Mouse (Mus musculus): ENCODE data around the gene Tmem54. TPM values are rescaled to one million over a fixed set of nuclear protein-coding genes. Genes with fewer than 3 reads are reported as not detected.

Tmem54 gene
- total RNA-seq, 2 experiments from 2014 or later, result not detected

GRCm38 (mm10) chr4:129125736-129126451, 20.5 kb downstream of the Tmem54 start:
- intact Hi-C loops (cut with DNase I), result no loop called here
- peak; percentile 45 for DNase-seq (ENCODE audit: low spot score)

- intact Hi-C loops (cut with DNase I), result no loop called here
- no peak for DNase-seq (ENCODE audit: low spot score)
These were observed 23.4 kb downstream of the Tmem54 start for GRCm38 (mm10) chr4:129128582-129129338.

GRCm38 (mm10) chr4:129129387-129129786, 24.0 kb downstream of the Tmem54 start:
- intact Hi-C loops (cut with DNase I), result no loop called here
- no peak for DNase-seq (ENCODE audit: low spot score)

- intact Hi-C loops (cut with DNase I), result loop anchor here (10.0 kb wide), 1 partner anchor 325 kb away; no protein-coding TSS in a partner anchor
- DNase-seq (ENCODE audit: low spot score), result no peak
These were observed 24.8 kb downstream of the Tmem54 start for GRCm38 (mm10) chr4:129130149-129130548.

GRCm38 (mm10) chr4:129130755-129131303, 25.5 kb downstream of the Tmem54 start:
- intact Hi-C loops (cut with DNase I), result loop anchor here (10.0 kb wide), 1 partner anchor 324 kb away; no protein-coding TSS in a partner anchor
- no peak for DNase-seq (ENCODE audit: low spot score)

GRCm38 (mm10) chr4:129134799-129135585, 29.6 kb downstream of the Tmem54 start:
- DNase-seq (ENCODE audit: low spot score), result peak; percentile 40
- intact Hi-C loops (cut with DNase I), result loop anchor here (2.0 to 10.0 kb wide), 3 partner anchors 44 to 320 kb away; no protein-coding TSS in a partner anchor

GRCm38 (mm10) chr4:129135637-129136036, 30.3 kb downstream of the Tmem54 start:
- intact Hi-C loops (cut with DNase I), result loop anchor here (2.0 to 10.0 kb wide), 3 partner anchors 43 to 319 kb away; no protein-coding TSS in a partner anchor
- no peak for DNase-seq (ENCODE audit: low spot score)

- DNase-seq (ENCODE audit: low spot score), result no peak
- intact Hi-C loops (cut with DNase I), result loop anchor here (10.0 kb wide), 1 partner anchor 319 kb away; no protein-coding TSS in a partner anchor
These were observed 30.8 kb downstream of the Tmem54 start for GRCm38 (mm10) chr4:129136189-129136578.

GRCm38 (mm10) chr4:129136579-129137391, 31.4 kb downstream of the Tmem54 start, which contains the start of gene Fndc5:
Gene Fndc5, plus strand, starts transcription at chr4:129136999.
- DNase-seq (ENCODE audit: low spot score), result no peak
- intact Hi-C loops (cut with DNase I), result loop anchor here (10.0 kb wide), 1 partner anchor 318 kb away; no protein-coding TSS in a partner anchor

GRCm38 (mm10) chr4:129137392-129138321, 32.3 kb downstream of the Tmem54 start:
- no peak for DNase-seq (ENCODE audit: low spot score)
- intact Hi-C loops (cut with DNase I), result loop anchor here (10.0 kb wide), 1 partner anchor 317 kb away; no protein-coding TSS in a partner anchor

GRCm38 (mm10) chr4:129139642-129140041, 34.3 kb downstream of the Tmem54 start:
- intact Hi-C loops (cut with DNase I), result loop anchor here (10.0 kb wide), 1 partner anchor 315 kb away; no protein-coding TSS in a partner anchor
- no peak for DNase-seq (ENCODE audit: low spot score)

GRCm38 (mm10) chr4:129140808-129141207, 35.5 kb downstream of the Tmem54 start:
- DNase-seq (ENCODE audit: low spot score), result no peak
- intact Hi-C loops (cut with DNase I), result no loop called here

- no peak for DNase-seq (ENCODE audit: low spot score)
- intact Hi-C loops (cut with DNase I), result no loop called here
These were observed 36.5 kb downstream of the Tmem54 start for GRCm38 (mm10) chr4:129141560-129142438.

- DNase-seq (ENCODE audit: low spot score), result no peak
- intact Hi-C loops (cut with DNase I), result no loop called here
These were observed 37.2 kb downstream of the Tmem54 start for GRCm38 (mm10) chr4:129142439-129143045.

- DNase-seq (ENCODE audit: low spot score), result no peak
- intact Hi-C loops (cut with DNase I), result no loop called here
These were observed 38.2 kb downstream of the Tmem54 start for GRCm38 (mm10) chr4:129143509-129143908.

Data from heart, postnatal 25 days (tissue).